Mouse (Mus musculus): ENCODE results near the gene Dhx16. TPM values are rescaled to one million over a fixed set of nuclear protein-coding genes. Genes with fewer than 3 reads are reported as not detected.
A peak's percentile ranks its signal among the peaks of the same experiment; 100 is the strongest.

Dhx16 gene
- polyA plus RNA-seq, 1 experiment from 2014 or later: 43.6 TPM

DNA sequence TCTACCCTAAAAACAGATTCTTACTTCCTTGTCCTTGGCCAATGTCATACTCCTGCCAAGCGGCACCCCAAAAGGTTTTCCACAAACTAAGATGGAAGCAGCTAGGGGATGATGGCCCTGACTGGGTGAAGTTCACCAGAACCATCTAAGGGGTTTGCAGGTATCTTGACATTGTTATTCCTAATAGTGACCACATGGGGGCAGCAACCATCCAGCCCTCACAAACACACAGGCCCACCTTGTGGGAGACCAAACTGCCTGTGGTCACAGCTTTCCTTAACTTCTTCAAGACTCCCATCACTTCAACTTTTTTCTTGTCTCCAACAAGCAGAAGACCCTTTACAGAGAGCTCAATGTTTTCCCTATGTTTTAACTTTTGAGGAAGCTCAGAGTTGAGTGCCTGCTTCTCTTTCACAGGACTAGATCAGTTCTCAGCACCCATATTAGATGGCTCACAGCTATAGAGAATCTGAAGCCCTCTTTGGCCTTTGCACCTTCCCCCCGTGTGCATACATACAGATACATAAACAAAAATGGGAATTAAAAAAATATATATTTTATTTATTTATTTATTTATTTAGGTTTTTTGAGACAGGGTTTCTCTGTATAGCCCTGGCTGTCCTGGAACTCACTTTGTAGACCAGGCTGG, 58.2 kb downstream of the Dhx16 start:
- Histone ChIP-seq H3K4me3 (ENCODE audit: low read depth, low read length) (no peak overlapping the region), H3K4me1 (ENCODE audit: control insufficient read depth, insufficient read depth, low read length) (no peaks in the 10 kb centered on the region), H3K9ac (ENCODE audit: low read length) (no peak overlapping the region), H3K36me3 (ENCODE audit: control insufficient read depth, insufficient read depth, low read length) (no peaks in the 10 kb centered on the region), H3K9me3 (ENCODE audit: control insufficient read depth, low read length) (no peaks in the 10 kb centered on the region), H3K27me3 (ENCODE audit: control insufficient read depth, insufficient read depth, low read length) (no peaks in the 10 kb centered on the region), H3K4me2 (no peak overlapping the region), H3K27ac (ENCODE audit: low read depth, low read length) (no peak overlapping the region)
- ATAC-seq (ENCODE audit: low FRiP score) (peak; percentile 33; the same call in 1 of the 2 replicates), DNase-seq (ENCODE audit: low spot score, missing footprints) (no peak)
- 45% methylated on average over 2 of the region's 2 CpGs for WGBS

DNA sequence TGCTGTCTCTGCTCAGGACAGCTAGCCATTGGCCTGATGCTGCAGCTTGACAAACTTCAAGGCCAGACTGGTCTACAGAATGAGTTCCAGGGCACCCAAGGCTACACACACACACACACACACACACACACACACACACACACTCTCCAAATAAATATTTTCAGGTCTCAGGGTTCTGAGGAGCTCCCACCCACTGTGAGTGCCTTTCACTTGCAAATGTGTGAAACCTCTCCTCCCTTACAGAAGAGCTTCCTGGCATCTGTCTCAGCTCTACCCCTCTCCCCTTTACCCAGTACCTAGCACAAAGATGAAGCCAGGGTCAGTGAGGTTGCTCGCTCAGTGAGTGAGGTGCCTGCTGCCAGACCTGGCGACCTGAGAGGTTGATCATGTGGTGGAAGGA, 59.5 kb downstream of the Dhx16 start:
- DNase-seq (ENCODE audit: low spot score, missing footprints): no peak
- H3K9ac ChIP-seq (ENCODE audit: low read length): no peak overlapping the region
- ATAC-seq (ENCODE audit: low FRiP score): no peak
- no peaks in the 10 kb centered on the region for H3K36me3 ChIP-seq (ENCODE audit: control insufficient read depth, insufficient read depth, low read length)
- H3K4me1 ChIP-seq (ENCODE audit: control insufficient read depth, insufficient read depth, low read length): no peaks in the 10 kb centered on the region
- no peak overlapping the region for H3K4me2 ChIP-seq
- no peaks in the 10 kb centered on the region for H3K27me3 ChIP-seq (ENCODE audit: control insufficient read depth, insufficient read depth, low read length)
- WGBS: 55% methylated on average over 2 of the region's 2 CpGs
- no peaks in the 10 kb centered on the region for H3K9me3 ChIP-seq (ENCODE audit: control insufficient read depth, low read length)
- no peak overlapping the region for H3K4me3 ChIP-seq (ENCODE audit: low read depth, low read length)
- H3K27ac ChIP-seq (ENCODE audit: low read depth, low read length): no peak overlapping the region

DNA sequence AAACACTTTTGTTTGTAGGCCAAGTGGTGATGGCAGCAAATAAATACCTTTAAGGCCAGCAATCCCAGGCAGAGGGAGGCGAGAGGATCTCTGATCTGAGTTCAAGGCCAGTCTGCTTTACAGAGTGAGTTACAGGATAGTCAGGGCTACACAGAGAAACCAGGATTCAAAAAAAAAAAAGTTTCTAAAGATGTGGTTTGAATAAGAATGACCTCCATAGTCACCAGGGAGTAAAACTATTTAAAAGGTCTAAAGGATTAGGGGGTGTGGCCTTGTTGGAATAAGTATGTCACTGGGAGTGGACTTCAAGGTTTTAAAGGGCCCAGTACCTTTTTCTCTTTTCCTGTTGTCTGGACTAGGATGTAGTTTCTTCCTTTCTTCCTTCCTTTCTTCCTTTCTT, 60.3 kb downstream of the Dhx16 start:
- ATAC-seq (ENCODE audit: low FRiP score) (no peak), DNase-seq (ENCODE audit: low spot score, missing footprints) (no peak)
- 46% methylated on average over 1 of the region's 1 CpGs for WGBS

More for the DNA sequence above, 60.3 kb downstream of the Dhx16 start:
- Histone ChIP-seq H3K4me1 (ENCODE audit: control insufficient read depth, insufficient read depth, low read length) (no peaks in the 10 kb centered on the region), H3K9me3 (ENCODE audit: control insufficient read depth, low read length) (no peaks in the 10 kb centered on the region), H3K27me3 (ENCODE audit: control insufficient read depth, insufficient read depth, low read length) (no peaks in the 10 kb centered on the region), H3K9ac (ENCODE audit: low read length) (no peak overlapping the region), H3K27ac (ENCODE audit: low read depth, low read length) (no peak overlapping the region), H3K4me2 (no peak overlapping the region), H3K36me3 (ENCODE audit: control insufficient read depth, insufficient read depth, low read length) (no peaks in the 10 kb centered on the region), H3K4me3 (ENCODE audit: low read depth, low read length) (no peak overlapping the region)

MicroRNAs encoded within 50 kb of the gene (microRNA counts, 519-probe panel; counts per million panel counts)
- not detected for microRNA mmu-miR-1894-3p
- not detected for microRNA mmu-miR-1894-5p

Small RNAs within 50 kb of the gene (microRNA-seq; reads per million reads assigned to microRNA genes)
- gene Gm28033 (1.5 reads per million), gene Mir1894 (not detected)

Other genes with a start within 250 kb of the Dhx16 start
- gene Mucl3, start 236.1 kb upstream of the Dhx16 start, polyA plus RNA-seq (2014; fragmentation: Nextera tagmentation; extraction: Ambion mirVana): 0.14 TPM in 1 of 2 replicates, not detected in the other
- gene Vars2, start 212.2 kb upstream of the Dhx16 start, polyA plus RNA-seq (2014; fragmentation: Nextera tagmentation; extraction: Ambion mirVana): 9.8 and 10.5 TPM in 2 replicates
- 39.3 TPM in 2 replicates for gene Gtf2h4, start 206.1 kb upstream of the Dhx16 start, polyA plus RNA-seq (2014; fragmentation: Nextera tagmentation; extraction: Ambion mirVana)
- 78.4 and 92.1 TPM in 2 replicates for gene Ddr1, start 175.2 kb upstream of the Dhx16 start, polyA plus RNA-seq (2014; fragmentation: Nextera tagmentation; extraction: Ambion mirVana)
- 2.5 and 4.0 TPM in 2 replicates for gene Ier3, start 58.1 kb upstream of the Dhx16 start, polyA plus RNA-seq (2014; fragmentation: Nextera tagmentation; extraction: Ambion mirVana)
- gene Flot1, start 56.6 kb upstream of the Dhx16 start, polyA plus RNA-seq (2014; fragmentation: Nextera tagmentation; extraction: Ambion mirVana): 46.9 and 47.4 TPM in 2 replicates
- 1,522 and 1,543 TPM in 2 replicates for gene Tubb5, start 41.5 kb upstream of the Dhx16 start, polyA plus RNA-seq (2014; fragmentation: Nextera tagmentation; extraction: Ambion mirVana)
- 19.4 and 21.5 TPM in 2 replicates for gene Mdc1, start 38.3 kb upstream of the Dhx16 start, polyA plus RNA-seq (2014; fragmentation: Nextera tagmentation; extraction: Ambion mirVana)
- 59.8 and 61.0 TPM in 2 replicates for gene Nrm, start 18.5 kb upstream of the Dhx16 start, polyA plus RNA-seq (2014; fragmentation: Nextera tagmentation; extraction: Ambion mirVana)
- gene Ppp1r18, start 14.2 kb upstream of the Dhx16 start, polyA plus RNA-seq (2014; fragmentation: Nextera tagmentation; extraction: Ambion mirVana): 24.1 and 25.2 TPM in 2 replicates
- gene 2310061I04Rik, start 17.6 kb downstream of the Dhx16 start, polyA plus RNA-seq (2014; fragmentation: Nextera tagmentation; extraction: Ambion mirVana): 22.7 and 23.3 TPM in 2 replicates
- 158 and 168 TPM in 2 replicates for gene Atat1, start 30.3 kb downstream of the Dhx16 start, polyA plus RNA-seq (2014; fragmentation: Nextera tagmentation; extraction: Ambion mirVana)
- gene Mrps18b, start 36.6 kb downstream of the Dhx16 start, polyA plus RNA-seq (2014; fragmentation: Nextera tagmentation; extraction: Ambion mirVana): 57.1 and 61.8 TPM in 2 replicates
- 44.3 TPM in 2 replicates for gene Ppp1r10, start 36.6 kb downstream of the Dhx16 start, polyA plus RNA-seq (2014; fragmentation: Nextera tagmentation; extraction: Ambion mirVana)
- gene Abcf1, start 89.9 kb downstream of the Dhx16 start, polyA plus RNA-seq (2014; fragmentation: Nextera tagmentation; extraction: Ambion mirVana): 118 and 119 TPM in 2 replicates
- gene Gnl1, start 100.0 kb downstream of the Dhx16 start, polyA plus RNA-seq (2014; fragmentation: Nextera tagmentation; extraction: Ambion mirVana): 26.0 and 30.6 TPM in 2 replicates
- 38.7 and 43.3 TPM in 2 replicates for gene Prr3, start 100.4 kb downstream of the Dhx16 start, polyA plus RNA-seq (2014; fragmentation: Nextera tagmentation; extraction: Ambion mirVana)
- gene H2-T24, start 140.7 kb downstream of the Dhx16 start, polyA plus RNA-seq (2014; fragmentation: Nextera tagmentation; extraction: Ambion mirVana): 3.1 TPM in 2 replicates
- 3.2 and 3.3 TPM in 2 replicates for gene H2-T23, start 153.0 kb downstream of the Dhx16 start, polyA plus RNA-seq (2014; fragmentation: Nextera tagmentation; extraction: Ambion mirVana)
- gene H2-T22, start 162.9 kb downstream of the Dhx16 start, polyA plus RNA-seq (2014; fragmentation: Nextera tagmentation; extraction: Ambion mirVana): 7.3 and 7.6 TPM in 2 replicates
- gene Gm6034, start 163.1 kb downstream of the Dhx16 start, polyA plus RNA-seq (2014; fragmentation: Nextera tagmentation; extraction: Ambion mirVana): not detected in 2 replicates
- gene Gm11127, start 178.6 kb downstream of the Dhx16 start, polyA plus RNA-seq (2014; fragmentation: Nextera tagmentation; extraction: Ambion mirVana): not detected in 2 replicates
- not detected in 2 replicates for gene Gm19684, start 241.9 kb downstream of the Dhx16 start, polyA plus RNA-seq (2014; fragmentation: Nextera tagmentation; extraction: Ambion mirVana)
- gene Gm7030, start 249.6 kb downstream of the Dhx16 start, polyA plus RNA-seq (2014; fragmentation: Nextera tagmentation; extraction: Ambion mirVana): not detected in 2 replicates

Measured in midbrain, embryonic 11.5 days (tissue).